Mouse (Mus musculus): Measurements from ENCODE around the gene Rnf4. TPM values are rescaled to one million over a fixed set of nuclear protein-coding genes. Genes with fewer than 3 reads are reported as not detected.

Gene Rnf4
- polyA plus RNA-seq, 1 experiment from 2014 or later = 151 TPM

DNA sequence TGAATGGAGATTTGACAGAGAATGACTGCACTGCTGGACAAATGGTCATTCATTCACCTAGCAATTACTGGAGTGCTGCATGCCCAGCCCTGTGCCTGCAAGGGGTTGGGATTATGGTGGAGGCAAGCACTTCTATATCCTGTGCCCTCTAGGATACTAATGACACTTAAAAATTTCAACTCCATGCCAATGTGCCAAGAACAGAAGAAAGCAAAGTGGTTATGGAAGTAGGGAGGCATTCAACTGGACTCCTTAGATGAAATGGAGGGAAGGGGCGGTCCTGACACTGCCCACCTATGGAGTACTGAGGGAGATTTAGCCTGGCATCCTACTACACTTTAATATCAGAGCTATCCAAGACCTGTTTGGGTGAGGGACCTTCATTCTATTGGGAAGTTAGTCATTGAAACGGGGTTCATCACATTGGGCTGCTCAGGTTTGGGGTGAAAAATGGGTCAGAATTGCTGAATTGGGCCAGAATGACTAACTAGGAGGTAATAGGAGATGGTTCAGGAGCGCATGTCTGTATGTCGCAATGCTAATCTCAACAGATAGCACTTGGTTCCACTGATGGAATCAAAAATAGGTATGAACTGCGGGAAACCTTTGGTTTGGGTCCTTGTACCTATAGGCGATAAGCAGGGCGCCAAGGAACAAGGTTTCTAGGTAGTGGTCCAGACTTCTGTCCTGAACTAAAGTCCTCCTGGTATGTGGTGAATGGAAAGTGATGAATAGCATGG is 32.6 kb downstream of the Rnf4 start:
- H3K36me3 ChIP-seq (ENCODE audit: control insufficient read depth, insufficient read depth, low read length) = no peaks in the 10 kb centered on the region
- H3K27ac ChIP-seq (ENCODE audit: low read length) = peak overlapping the region; percentile 42
- peak overlapping the region; percentile 92 for H3K4me3 ChIP-seq (replicated peaks; ENCODE audit: low read length)
- no peak for ATAC-seq (ENCODE audit: insufficient read depth, low FRiP score)
- no peaks in the 10 kb centered on the region for H3K27me3 ChIP-seq (ENCODE audit: control insufficient read depth, insufficient read depth, low read length)
- H3K9ac ChIP-seq (ENCODE audit: low read length) = peak overlapping the region; percentile 80
- whole genome bisulfite sequencing = 66% methylated on average over 7 of the region's 7 CpGs
- peaks cover 11% of the 10 kb centered on the region for H3K4me1 ChIP-seq (ENCODE audit: control insufficient read depth, insufficient read depth, low read length)
- peak overlapping the region; percentile 52 for H3K4me2 ChIP-seq (ENCODE audit: low read depth, low read length)
- H3K9me3 ChIP-seq (replicated peaks; ENCODE audit: control insufficient read depth, low read length) = no peaks in the 10 kb centered on the region

DNA sequence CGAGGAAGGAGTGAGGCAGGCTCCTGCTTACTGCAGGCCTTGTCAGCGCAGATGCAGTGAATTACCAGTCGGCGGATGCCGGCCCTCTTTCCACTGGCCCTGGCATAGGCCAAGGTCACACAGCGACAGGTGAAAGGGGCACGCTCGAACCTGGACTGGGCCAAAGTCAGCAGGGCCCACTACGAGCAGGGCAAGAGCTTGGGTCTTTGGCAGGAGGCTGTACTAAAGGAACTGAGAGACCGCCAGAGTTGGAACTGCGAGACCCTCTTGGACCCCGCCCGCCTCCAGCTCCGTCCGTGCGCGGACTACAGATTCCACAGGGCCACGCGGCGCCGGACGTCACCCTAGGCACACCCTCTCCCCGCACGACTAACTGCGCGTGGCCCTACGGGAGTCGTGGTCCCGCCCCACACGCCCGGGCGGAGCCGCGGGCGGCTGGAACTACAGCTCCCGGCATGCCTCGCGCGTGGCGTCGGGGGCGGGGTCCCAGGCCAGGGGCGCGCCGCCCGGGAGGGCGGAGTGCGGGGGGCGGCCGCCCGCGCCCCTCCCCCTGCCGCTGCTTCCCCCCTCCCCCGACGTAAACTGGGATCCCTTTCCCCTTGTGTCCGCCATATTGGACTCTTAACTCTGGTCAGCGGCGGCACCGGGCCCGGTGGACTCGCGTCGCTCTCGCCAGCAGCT is 33.4 kb downstream of the Rnf4 start, which contains the start of gene Fam193a:
Gene Fam193a (plus strand): TSS at position 593 of the 681 bp plus-strand sequence.
- H3K4me1 ChIP-seq (ENCODE audit: control insufficient read depth, insufficient read depth, low read length) = peaks cover 11% of the 10 kb centered on the region
- peak within 1 kb of the TSS; percentile 84 for H3K4me2 ChIP-seq (ENCODE audit: low read depth, low read length)
- WGBS = under 1% methylated on average over 49 of the region's 64 CpGs
- H3K27me3 ChIP-seq (ENCODE audit: control insufficient read depth, insufficient read depth, low read length) = no peaks in the 10 kb centered on the region
- peak within 1 kb of the TSS; percentile 97 for H3K9ac ChIP-seq (ENCODE audit: low read length)
- H3K27ac ChIP-seq (ENCODE audit: low read length) = peak within 1 kb of the TSS; percentile 64
- no peaks in the 10 kb centered on the region for H3K9me3 ChIP-seq (replicated peaks; ENCODE audit: control insufficient read depth, low read length)
- peak within 1 kb of the TSS; percentile 92 for H3K4me3 ChIP-seq (replicated peaks; ENCODE audit: low read length)
- peak; percentile 100 for ATAC-seq (ENCODE audit: insufficient read depth, low FRiP score)
- H3K36me3 ChIP-seq (ENCODE audit: control insufficient read depth, insufficient read depth, low read length) = no peaks in the 10 kb centered on the region

DNA sequence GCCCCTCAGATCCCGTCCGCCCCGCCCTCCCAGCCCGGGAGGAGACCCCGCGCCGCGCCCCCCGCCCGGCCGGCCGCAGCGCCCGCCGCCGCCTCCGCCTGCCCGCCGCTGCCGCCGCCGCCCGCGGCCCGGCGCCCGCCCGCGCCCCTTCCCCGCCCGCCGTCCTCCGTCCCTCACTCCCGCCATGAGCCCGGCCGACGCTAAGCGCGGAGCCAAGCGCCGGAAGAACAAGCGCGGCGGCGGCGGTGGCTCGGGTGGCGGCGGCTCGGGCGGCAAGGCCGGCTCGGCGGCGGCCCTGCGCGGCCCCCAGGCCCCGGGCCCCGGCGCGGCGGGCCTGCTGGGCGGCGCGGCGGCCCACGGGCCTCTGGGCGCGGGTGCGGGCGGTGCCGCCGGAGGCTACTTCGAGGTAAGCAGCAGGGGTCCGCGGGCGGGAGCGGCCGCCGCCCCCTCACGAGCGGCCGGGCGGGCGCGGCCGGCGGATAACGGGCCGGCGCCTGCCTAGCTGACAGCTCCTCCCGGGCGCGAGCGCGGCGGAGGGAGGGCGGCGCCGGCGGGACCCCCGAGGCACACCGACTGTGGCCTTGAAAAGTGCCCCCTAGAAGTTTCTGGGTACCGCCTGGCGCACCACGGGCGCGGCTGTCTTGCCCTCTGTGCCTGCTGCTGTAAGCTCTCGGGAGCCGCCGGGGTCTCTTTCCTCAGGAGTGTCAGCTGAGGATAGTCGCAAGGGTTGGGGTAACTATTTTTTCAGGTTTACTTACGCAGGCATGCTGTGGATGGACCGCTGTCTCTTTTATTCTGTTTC is 34.1 kb downstream of the Rnf4 start:
- WGBS = under 1% methylated on average over 72 of the region's 114 CpGs
- Histone ChIP-seq H3K36me3 (ENCODE audit: control insufficient read depth, insufficient read depth, low read length) (no peaks in the 10 kb centered on the region), H3K4me3 (replicated peaks; ENCODE audit: low read length) (peak overlapping the region; percentile 92), H3K9me3 (replicated peaks; ENCODE audit: control insufficient read depth, low read length) (no peaks in the 10 kb centered on the region), H3K27ac (ENCODE audit: low read length) (peak overlapping the region; percentile 64), H3K27me3 (ENCODE audit: control insufficient read depth, insufficient read depth, low read length) (no peaks in the 10 kb centered on the region), H3K4me1 (ENCODE audit: control insufficient read depth, insufficient read depth, low read length) (peaks cover 11% of the 10 kb centered on the region), H3K9ac (ENCODE audit: low read length) (peak overlapping the region; percentile 97), H3K4me2 (ENCODE audit: low read depth, low read length) (peak overlapping the region; percentile 84)
- ATAC-seq (ENCODE audit: insufficient read depth, low FRiP score) = 0 out of 2 replicates have a peak, but pooled peaks have one; percentile 1

DNA sequence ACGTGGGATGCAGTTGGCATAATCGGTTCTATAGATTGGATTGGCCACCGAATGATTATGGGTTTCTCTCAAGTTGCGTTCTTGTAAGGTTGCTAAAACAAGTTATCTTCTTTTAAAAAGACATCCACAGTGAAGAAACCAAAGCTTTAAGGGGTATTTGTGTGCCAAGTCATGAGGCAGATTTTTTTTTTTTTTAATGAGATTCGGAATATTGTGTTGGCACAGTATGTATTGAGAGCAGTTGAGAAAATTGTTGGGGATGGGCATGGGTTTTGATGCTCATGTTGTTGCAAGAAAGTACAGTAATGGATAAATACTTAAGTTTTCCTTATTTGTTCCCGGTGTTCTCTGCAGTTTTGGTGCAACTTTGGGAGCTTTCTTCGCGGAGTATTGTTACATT is 34.8 kb downstream of the Rnf4 start:
- Histone ChIP-seq H3K9ac (ENCODE audit: low read length) (peak overlapping the region; percentile 97), H3K4me3 (replicated peaks; ENCODE audit: low read length) (peak overlapping the region; percentile 92), H3K27ac (ENCODE audit: low read length) (no peak overlapping the region), H3K4me1 (ENCODE audit: control insufficient read depth, insufficient read depth, low read length) (peaks cover 11% of the 10 kb centered on the region), H3K27me3 (ENCODE audit: control insufficient read depth, insufficient read depth, low read length) (no peaks in the 10 kb centered on the region), H3K9me3 (replicated peaks; ENCODE audit: control insufficient read depth, low read length) (no peaks in the 10 kb centered on the region), H3K4me2 (ENCODE audit: low read depth, low read length) (peak overlapping the region; percentile 84), H3K36me3 (ENCODE audit: control insufficient read depth, insufficient read depth, low read length) (no peaks in the 10 kb centered on the region)
- ATAC-seq (ENCODE audit: insufficient read depth, low FRiP score) = no peak
- WGBS = 23% methylated on average over 8 of the region's 8 CpGs

DNA sequence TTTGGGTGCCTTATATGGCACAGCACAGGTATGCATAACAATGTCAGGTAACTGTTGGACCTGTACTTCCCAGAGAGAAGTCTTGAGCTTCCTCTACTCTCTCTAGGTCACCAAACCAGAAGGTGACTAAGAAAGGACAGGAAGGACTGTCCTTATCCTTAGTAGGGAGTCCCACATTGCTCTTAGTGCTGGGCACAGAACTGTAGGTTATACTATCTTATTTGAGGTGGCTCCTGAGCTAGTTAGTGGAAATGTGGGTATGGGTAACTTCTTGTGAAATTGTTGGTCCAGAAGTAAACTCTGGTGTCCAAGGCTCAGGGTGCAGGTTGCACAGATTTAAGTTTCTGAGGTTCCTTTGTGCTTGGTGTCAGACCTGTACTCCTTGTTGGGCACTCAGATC is 36.1 kb downstream of the Rnf4 start:
- Histone ChIP-seq H3K4me3 (replicated peaks; ENCODE audit: low read length) (no peak overlapping the region), H3K4me2 (ENCODE audit: low read depth, low read length) (no peak overlapping the region)

DNA sequence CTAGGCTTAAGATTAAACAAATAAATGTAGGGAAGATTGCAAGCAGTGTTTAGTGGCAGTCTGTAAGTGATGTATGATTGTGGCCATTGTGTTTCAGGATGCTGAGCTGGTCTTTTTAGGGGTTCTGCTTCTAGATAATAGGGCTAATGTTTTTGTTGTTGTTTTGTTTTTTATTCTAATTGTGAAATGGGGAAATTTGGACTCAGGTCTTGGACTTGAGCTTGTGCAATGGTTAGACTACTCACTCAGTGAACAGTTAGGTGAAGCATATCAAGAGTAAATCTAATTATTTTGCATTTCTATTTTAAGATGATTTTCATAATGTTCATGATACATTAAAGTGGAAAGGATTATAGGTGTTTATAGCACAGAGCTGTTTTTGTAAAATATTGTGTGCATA is 36.5 kb downstream of the Rnf4 start:
- ATAC-seq (ENCODE audit: insufficient read depth, low FRiP score) = no peak
- H3K9ac ChIP-seq (ENCODE audit: low read length) = no peak overlapping the region

More for the DNA sequence above, 36.1 kb downstream of the Rnf4 start:
- H3K36me3 ChIP-seq (ENCODE audit: control insufficient read depth, insufficient read depth, low read length) = no peaks in the 10 kb centered on the region
- H3K27me3 ChIP-seq (ENCODE audit: control insufficient read depth, insufficient read depth, low read length) = no peaks in the 10 kb centered on the region
- H3K9ac ChIP-seq (ENCODE audit: low read length) = no peak overlapping the region
- ATAC-seq (ENCODE audit: insufficient read depth, low FRiP score) = no peak
- H3K4me1 ChIP-seq (ENCODE audit: control insufficient read depth, insufficient read depth, low read length) = peaks cover 11% of the 10 kb centered on the region
- no peaks in the 10 kb centered on the region for H3K9me3 ChIP-seq (replicated peaks; ENCODE audit: control insufficient read depth, low read length)
- no peak overlapping the region for H3K27ac ChIP-seq (ENCODE audit: low read length)

DNA sequence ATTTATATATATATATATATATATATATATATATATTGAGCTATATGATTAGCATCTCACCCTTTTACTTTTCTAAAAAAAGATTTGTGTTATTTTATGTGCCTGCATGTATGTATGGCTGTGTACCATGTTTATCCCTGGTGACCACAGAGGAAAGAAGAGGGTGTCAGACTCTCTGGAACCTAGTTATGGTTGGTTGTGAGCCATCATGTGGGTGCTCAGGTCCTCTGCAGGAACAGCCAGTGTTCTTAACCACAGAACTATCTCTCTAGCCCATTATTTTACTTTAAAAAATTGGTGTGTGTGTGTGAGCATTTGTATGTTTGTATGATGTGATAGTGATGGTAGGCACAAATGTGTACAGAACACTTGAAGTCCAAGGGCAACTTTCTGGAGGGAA is 42.7 kb downstream of the Rnf4 start:
- no peak overlapping the region for H3K4me2 ChIP-seq (ENCODE audit: low read depth, low read length)
- H3K9me3 ChIP-seq (replicated peaks; ENCODE audit: control insufficient read depth, low read length) = no peaks in the 10 kb centered on the region
- no peak overlapping the region for H3K9ac ChIP-seq (ENCODE audit: low read length)
- no peaks in the 10 kb centered on the region for H3K4me1 ChIP-seq (ENCODE audit: control insufficient read depth, insufficient read depth, low read length)
- no peaks in the 10 kb centered on the region for H3K36me3 ChIP-seq (ENCODE audit: control insufficient read depth, insufficient read depth, low read length)
- no peak overlapping the region for H3K27ac ChIP-seq (ENCODE audit: low read length)
- ATAC-seq (ENCODE audit: insufficient read depth, low FRiP score) = no peak
- no peaks in the 10 kb centered on the region for H3K27me3 ChIP-seq (ENCODE audit: control insufficient read depth, insufficient read depth, low read length)
- H3K4me3 ChIP-seq (replicated peaks; ENCODE audit: low read length) = no peak overlapping the region

More for the DNA sequence above, 36.5 kb downstream of the Rnf4 start:
- Histone ChIP-seq H3K4me2 (ENCODE audit: low read depth, low read length) (no peak overlapping the region), H3K27ac (ENCODE audit: low read length) (no peak overlapping the region), H3K36me3 (ENCODE audit: control insufficient read depth, insufficient read depth, low read length) (no peaks in the 10 kb centered on the region), H3K27me3 (ENCODE audit: control insufficient read depth, insufficient read depth, low read length) (no peaks in the 10 kb centered on the region), H3K9me3 (replicated peaks; ENCODE audit: control insufficient read depth, low read length) (no peaks in the 10 kb centered on the region), H3K4me1 (ENCODE audit: control insufficient read depth, insufficient read depth, low read length) (peaks cover 11% of the 10 kb centered on the region), H3K4me3 (replicated peaks; ENCODE audit: low read length) (no peak overlapping the region)

DNA sequence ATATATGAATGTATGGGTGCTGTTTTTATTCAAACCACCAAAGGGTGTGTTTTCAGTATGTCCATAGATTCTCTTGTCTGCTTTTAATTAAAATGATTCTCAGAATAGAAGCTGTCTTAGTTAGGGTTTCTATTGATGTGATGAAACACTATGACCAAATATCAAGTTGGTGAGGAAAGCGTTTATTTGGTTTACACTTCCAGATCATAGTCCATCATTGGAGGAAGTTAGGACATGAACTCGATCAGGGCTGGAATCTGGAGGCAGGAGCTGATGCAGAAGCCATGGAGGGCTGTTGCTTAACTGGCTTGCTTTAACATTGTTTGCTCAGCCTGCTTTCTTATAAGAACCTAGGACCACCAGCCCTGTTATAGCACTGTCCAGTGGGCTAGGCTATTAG is 45.6 kb downstream of the Rnf4 start:
- Histone ChIP-seq H3K36me3 (ENCODE audit: control insufficient read depth, insufficient read depth, low read length) (0 out of 2 replicates have a peak, but pooled peaks cover 4% of the 10 kb centered on the region), H3K27ac (ENCODE audit: low read length) (no peak overlapping the region), H3K27me3 (ENCODE audit: control insufficient read depth, insufficient read depth, low read length) (no peaks in the 10 kb centered on the region), H3K4me3 (replicated peaks; ENCODE audit: low read length) (no peak overlapping the region), H3K9ac (ENCODE audit: low read length) (no peak overlapping the region), H3K4me1 (ENCODE audit: control insufficient read depth, insufficient read depth, low read length) (no peaks in the 10 kb centered on the region), H3K4me2 (ENCODE audit: low read depth, low read length) (no peak overlapping the region), H3K9me3 (replicated peaks; ENCODE audit: control insufficient read depth, low read length) (peaks cover 5% of the 10 kb centered on the region; the same call in 1 of the 2 replicates)
- WGBS = 79% methylated on average over 2 of the region's 2 CpGs
- ATAC-seq (ENCODE audit: insufficient read depth, low FRiP score) = no peak

DNA sequence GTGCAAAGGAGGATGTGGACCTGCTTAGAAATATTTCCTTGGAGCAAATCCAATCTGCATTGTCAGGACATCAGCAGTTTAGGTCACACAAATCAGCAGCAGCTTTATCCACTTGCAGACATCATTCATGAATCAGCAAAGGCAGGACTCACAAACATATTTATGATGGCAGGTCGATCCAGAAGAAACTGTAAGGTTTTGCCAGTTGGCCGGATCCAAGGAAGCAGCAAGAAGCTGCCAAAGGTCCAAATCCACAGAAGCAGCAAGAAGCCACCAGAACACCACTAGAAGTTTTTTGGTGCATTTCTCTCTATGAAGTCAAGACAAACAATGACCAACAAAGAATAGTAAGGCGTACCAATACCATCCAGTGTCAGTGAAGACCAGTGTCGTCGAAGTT is 49.5 kb downstream of the Rnf4 start:
- Histone ChIP-seq H3K4me3 (replicated peaks; ENCODE audit: low read length) (no peak overlapping the region), H3K9ac (ENCODE audit: low read length) (no peak overlapping the region), H3K27me3 (ENCODE audit: control insufficient read depth, insufficient read depth, low read length) (no peaks in the 10 kb centered on the region), H3K9me3 (replicated peaks; ENCODE audit: control insufficient read depth, low read length) (peaks cover 5% of the 10 kb centered on the region; the same call in 1 of the 2 replicates), H3K4me2 (ENCODE audit: low read depth, low read length) (no peak overlapping the region), H3K36me3 (ENCODE audit: control insufficient read depth, insufficient read depth, low read length) (0 out of 2 replicates have a peak, but pooled peaks cover 4% of the 10 kb centered on the region), H3K27ac (ENCODE audit: low read length) (no peak overlapping the region), H3K4me1 (ENCODE audit: control insufficient read depth, insufficient read depth, low read length) (no peaks in the 10 kb centered on the region)
- 96% methylated on average over 5 of the region's 5 CpGs for WGBS
- no peak for ATAC-seq (ENCODE audit: insufficient read depth, low FRiP score)

Measured in stomach, embryonic 16.5 days (tissue).